Mouse (Mus musculus) T-cell, adult 66 days (primary cell): ENCODE data around the gene L3mbtl1. TPM values are rescaled to one million over a fixed set of nuclear protein-coding genes. Genes with fewer than 3 reads are reported as not detected.

Source experiments
- total RNA-seq, 2 experiments: library from RNA; stranded (reverse); gene quantifications; 3 replicates in 1 of 2; 4 replicates in 1 of 2; pipeline ENCODE4 v1.2.4; 2023

L3mbtl1 gene
- under 1 TPM in 1 of 2 experiments, not detected in 1; 0.70 TPM for total RNA-seq

GRCm38 (mm10) chr2:162943148-162943846 is at the start of gene L3mbtl1:
TSS of gene L3mbtl1 (plus strand) at chr2:162943472.

GRCm38 (mm10) chr2:162931123-162931673 is 12.1 kb upstream of the L3mbtl1 start, which contains the start of gene Srsf6:
TSS of gene Srsf6 (plus strand) at chr2:162931528.

GRCm38 (mm10) chr2:162987218-162987617 is 43.9 kb downstream of the L3mbtl1 start, which contains the start of gene Sgk2:
TSS of gene Sgk2 (plus strand) at chr2:162987330.

GRCm38 (mm10) chr2:163016916-163017743 is 73.9 kb downstream of the L3mbtl1 start, which contains the start of gene Ift52:
TSS of gene Ift52 (plus strand) at chr2:163017354.

Other genes with a start within 250 kb of the L3mbtl1 start
- 100 to 1,000 TPM; 419 to 420 TPM for gene Srsf6, start 11.9 kb upstream of the L3mbtl1 start, total RNA-seq
- not detected for gene Sgk2, start 43.9 kb downstream of the L3mbtl1 start, total RNA-seq
- gene Ift52, start 73.9 kb downstream of the L3mbtl1 start, total RNA-seq, result 10 to 100 TPM; 26.6 to 28.5 TPM
- gene Mybl2, start 111.2 kb downstream of the L3mbtl1 start, total RNA-seq, result 1 to 10 TPM; 4.0 to 6.6 TPM
- not detected for gene Gtsf1l, start 144.4 kb downstream of the L3mbtl1 start, total RNA-seq